Mouse (Mus musculus) spleen, embryonic (tissue): Measurements from ENCODE around the gene Lpp.
"Not testable (repeated sequence)": the region's sequence is repeated elsewhere in the genome, so short reads cannot be mapped to it uniquely, and the experiment has no call there.

Experiments used
- CTCF ChIA-PET: fragments of 350-600 bp; sonication (Branson Sonifier 250); formaldehyde crosslinking; loops from one replicate; lab custom pipeline; 2022; lab: Charles Lee

Lpp gene

GRCm38 (mm10) chr16:24960901-24961806 is 567.8 kb downstream of the Lpp start:
- CTCF ChIA-PET, result no interaction called here

GRCm38 (mm10) chr16:24964311-24964710 is 571.0 kb downstream of the Lpp start:
- CTCF ChIA-PET, result interaction anchor here (0.6 kb wide), 1 partner anchor 300 kb away, joined by 3 read pairs; no protein-coding TSS in a partner anchor

GRCm38 (mm10) chr16:24965091-24965490 is 571.8 kb downstream of the Lpp start:
- CTCF ChIA-PET, result no interaction called here

- CTCF ChIA-PET, result interaction anchor here (0.8 kb wide), 1 partner anchor 251 kb away, joined by 3 read pairs; no protein-coding TSS in a partner anchor
Measured at GRCm38 (mm10) chr16:24966460-24966859, 573.2 kb downstream of the Lpp start.

GRCm38 (mm10) chr16:24973009-24973631 is 579.8 kb downstream of the Lpp start:
- CTCF ChIA-PET, result interaction anchor here (0.6 to 0.7 kb wide), 2 partner anchors 97 to 385 kb away, joined by 3 to 9 read pairs; no protein-coding TSS in a partner anchor

GRCm38 (mm10) chr16:24977771-24978170 is 584.5 kb downstream of the Lpp start:
- CTCF ChIA-PET, result no interaction called here

GRCm38 (mm10) chr16:24978226-24978625 is 584.9 kb downstream of the Lpp start:
- CTCF ChIA-PET, result no interaction called here

- CTCF ChIA-PET, result no interaction called here
Measured at GRCm38 (mm10) chr16:24979391-24979790, 586.1 kb downstream of the Lpp start.

GRCm38 (mm10) chr16:24982828-24983227 is 589.5 kb downstream of the Lpp start:
- CTCF ChIA-PET, result no interaction called here

- CTCF ChIA-PET, result interaction anchor here (0.7 kb wide), 1 partner anchor 1016 kb away, joined by 3 read pairs; no protein-coding TSS in a partner anchor
Measured at GRCm38 (mm10) chr16:24990331-24990730, 597.0 kb downstream of the Lpp start.

- CTCF ChIA-PET, result no interaction called here
Measured at GRCm38 (mm10) chr16:24991059-24991541, 597.8 kb downstream of the Lpp start.

- CTCF ChIA-PET, result no interaction called here
Measured at GRCm38 (mm10) chr16:24991995-24992394, 598.7 kb downstream of the Lpp start.

GRCm38 (mm10) chr16:24992494-24992893 is 599.2 kb downstream of the Lpp start:
- CTCF ChIA-PET, result no interaction called here

- CTCF ChIA-PET, result interaction anchor here (0.8 kb wide), 1 partner anchor 47 kb away, joined by 3 read pairs; no protein-coding TSS in a partner anchor
Measured at GRCm38 (mm10) chr16:25010980-25011877, 617.9 kb downstream of the Lpp start.

- CTCF ChIA-PET, result no interaction called here
Measured at GRCm38 (mm10) chr16:25012938-25013337, 619.6 kb downstream of the Lpp start.

- CTCF ChIA-PET, result no interaction called here
Measured at GRCm38 (mm10) chr16:25016261-25016836, 623.0 kb downstream of the Lpp start.

GRCm38 (mm10) chr16:25017046-25017445 is 623.7 kb downstream of the Lpp start:
- CTCF ChIA-PET, result no interaction called here

- CTCF ChIA-PET, result not testable (repeated sequence)
Measured at GRCm38 (mm10) chr16:25021743-25022359, 628.5 kb downstream of the Lpp start.

- CTCF ChIA-PET, result interaction anchor here (0.7 kb wide), 1 partner anchor 20 kb away, joined by 3 read pairs; no protein-coding TSS in a partner anchor
Measured at GRCm38 (mm10) chr16:25024591-25024990, 631.3 kb downstream of the Lpp start.

GRCm38 (mm10) chr16:25026191-25026590 is 632.9 kb downstream of the Lpp start:
- CTCF ChIA-PET, result no interaction called here
